Mouse (Mus musculus) erythroblast, embryonic 14.5 days (primary cell): ENCODE data around the gene Mrpl1. TPM values are rescaled to one million over a fixed set of nuclear protein-coding genes. Genes with fewer than 3 reads are reported as not detected.

Source experiments
- H3K27me3 ChIP-seq: 2 replicates; pipeline ENCODE4 v1.6.1; 2012; ENCODE audit warnings: inconsistent platforms; ENCODE audit not compliant: control insufficient read depth
- H3K36me3 ChIP-seq: 2 replicates; pipeline ENCODE4 v1.6.1; 2012; ENCODE audit warnings: mild to moderate bottlenecking, inconsistent platforms; ENCODE audit not compliant: control insufficient read depth
- H3K4me1 ChIP-seq: 2 replicates; pipeline ENCODE4 v1.6.1; 2012; ENCODE audit warnings: inconsistent platforms; ENCODE audit not compliant: control insufficient read depth
- H3K4me3 ChIP-seq: replicated peaks from 2 replicates; pipeline ENCODE3; 2012; ENCODE audit warnings: moderate library complexity, mild to moderate bottlenecking, inconsistent platforms
- H3K9me3 ChIP-seq: 2 replicates; pipeline ENCODE4 v1.6.1; 2012; ENCODE audit warnings: low read length, inconsistent platforms, mixed read lengths; ENCODE audit not compliant: control insufficient read depth
- GATA1 ChIP-seq: IDR thresholded peaks from 2 replicates; pipeline ENCODE4 v1.6.1; 2012; ENCODE audit warnings: low read length, inconsistent platforms, mixed read lengths
- TAL1 ChIP-seq: IDR thresholded peaks from 3 replicates; pipeline ENCODE4 v1.6.1; 2012; ENCODE audit warnings: low read length, inconsistent platforms, mixed read lengths
- polyA plus RNA-seq: library from polyadenylated mRNA; stranded (reverse); fragments of >175 nt; gene quantifications from 2 replicates; pipeline ENCODE4 v1.2.3, GENCODE M21; 2012

Mrpl1 gene
- 0.20 and 0.26 TPM in 2 replicates for polyA plus RNA-seq

DNA sequence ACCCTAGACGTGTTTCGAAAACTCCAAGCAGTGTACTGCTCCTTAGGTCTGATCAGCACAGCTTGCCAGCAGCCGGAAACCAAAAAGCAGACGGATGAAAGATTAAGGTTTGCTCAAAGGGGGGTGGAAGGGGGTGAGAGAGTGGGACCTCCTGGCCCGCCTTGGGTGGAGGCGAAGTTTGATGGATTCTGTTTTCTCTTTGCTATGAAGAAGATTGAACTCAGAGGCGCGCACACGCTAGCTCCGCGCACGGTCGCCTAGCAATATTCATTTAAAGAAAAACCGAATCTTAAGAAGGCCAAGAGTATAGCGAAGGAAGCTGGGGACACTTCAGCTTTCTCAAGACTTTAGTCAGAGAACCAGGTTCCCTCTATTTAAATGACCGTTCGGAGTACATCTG, at the start of gene Mrpl1:
TSS of gene Mrpl1 (plus strand) at position 35 of the 400 bp plus-strand sequence.
- Histone ChIP-seq H3K4me3 (peak within 1 kb of the TSS; percentile 70), H3K27me3 (no peaks in the 10 kb centered on the region), H3K4me1 (peaks cover 27% of the 10 kb centered on the region), H3K9me3 (no peaks in the 10 kb centered on the region), H3K36me3 (peaks cover 11% of the 10 kb centered on the region)
- TF ChIP-seq GATA1, result no peak
- no peak for TF ChIP-seq TAL1

DNA sequence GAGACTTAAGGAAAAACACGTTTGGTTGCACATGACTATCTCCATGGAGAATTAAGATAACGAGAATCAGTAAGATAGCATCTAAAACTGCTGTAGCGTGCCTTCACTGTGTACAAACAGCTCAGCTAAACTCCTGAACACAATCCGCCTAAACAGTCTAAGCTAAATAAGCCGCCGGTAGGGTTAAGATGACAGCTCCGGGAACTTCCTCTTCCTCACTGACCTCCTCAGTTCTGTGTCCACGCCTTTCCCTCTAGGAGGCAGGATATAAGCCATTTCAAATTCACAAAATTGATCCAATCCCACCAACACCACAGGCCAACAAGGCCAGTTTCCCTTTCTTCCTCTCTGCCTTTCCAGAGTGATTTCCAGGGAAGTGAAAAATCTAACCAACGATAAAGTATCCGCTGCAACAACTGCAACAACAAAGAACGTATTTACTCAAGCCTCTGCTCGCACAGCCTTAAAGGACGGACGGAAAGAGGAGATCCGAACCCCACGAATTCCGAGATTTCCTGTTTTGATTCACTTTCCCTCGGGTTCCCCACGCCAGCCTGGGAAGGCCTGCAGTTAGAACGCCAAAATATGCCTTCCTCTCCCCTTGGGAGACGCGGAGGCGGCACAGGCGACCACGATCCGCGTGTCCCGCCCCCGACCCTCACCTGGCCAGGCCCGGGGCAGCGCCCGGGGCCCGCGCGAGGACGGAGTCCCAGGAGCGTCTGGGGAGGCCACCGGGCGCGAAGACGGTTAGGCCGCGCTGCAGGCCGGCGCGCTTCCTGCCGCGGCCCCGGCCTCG, 48.6 kb upstream of the Mrpl1 start:
- H3K27me3 ChIP-seq, result no peaks in the 10 kb centered on the region
- H3K36me3 ChIP-seq, result no peaks in the 10 kb centered on the region
- H3K4me1 ChIP-seq, result peaks cover 33% of the 10 kb centered on the region
- no peaks in the 10 kb centered on the region for H3K9me3 ChIP-seq
- TF ChIP-seq GATA1 (no peak), TAL1 (no peak)
- H3K4me3 ChIP-seq, result peak overlapping the region; percentile 95

DNA sequence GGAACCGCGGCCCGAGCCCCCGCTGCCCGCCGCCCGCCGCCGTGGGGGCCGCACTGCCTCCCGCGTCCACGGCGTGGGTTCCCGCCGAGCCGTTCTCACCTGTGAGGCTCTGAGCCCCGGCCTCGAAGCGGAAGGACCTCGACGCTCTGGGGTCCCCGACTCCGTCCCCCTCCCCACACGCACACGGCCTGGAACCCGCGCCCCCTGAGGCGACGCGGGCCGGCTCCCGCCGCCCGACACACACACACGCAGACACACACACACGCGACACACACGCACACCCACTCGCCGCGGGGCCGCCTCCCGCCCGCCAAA, 48.1 kb upstream of the Mrpl1 start:
- H3K27me3 ChIP-seq, result no peaks in the 10 kb centered on the region
- no peaks in the 10 kb centered on the region for H3K36me3 ChIP-seq
- H3K4me1 ChIP-seq, result peaks cover 33% of the 10 kb centered on the region
- TF ChIP-seq GATA1 (no peak), TAL1 (no peak)
- H3K9me3 ChIP-seq, result no peaks in the 10 kb centered on the region
- H3K4me3 ChIP-seq, result peak overlapping the region; percentile 95

DNA sequence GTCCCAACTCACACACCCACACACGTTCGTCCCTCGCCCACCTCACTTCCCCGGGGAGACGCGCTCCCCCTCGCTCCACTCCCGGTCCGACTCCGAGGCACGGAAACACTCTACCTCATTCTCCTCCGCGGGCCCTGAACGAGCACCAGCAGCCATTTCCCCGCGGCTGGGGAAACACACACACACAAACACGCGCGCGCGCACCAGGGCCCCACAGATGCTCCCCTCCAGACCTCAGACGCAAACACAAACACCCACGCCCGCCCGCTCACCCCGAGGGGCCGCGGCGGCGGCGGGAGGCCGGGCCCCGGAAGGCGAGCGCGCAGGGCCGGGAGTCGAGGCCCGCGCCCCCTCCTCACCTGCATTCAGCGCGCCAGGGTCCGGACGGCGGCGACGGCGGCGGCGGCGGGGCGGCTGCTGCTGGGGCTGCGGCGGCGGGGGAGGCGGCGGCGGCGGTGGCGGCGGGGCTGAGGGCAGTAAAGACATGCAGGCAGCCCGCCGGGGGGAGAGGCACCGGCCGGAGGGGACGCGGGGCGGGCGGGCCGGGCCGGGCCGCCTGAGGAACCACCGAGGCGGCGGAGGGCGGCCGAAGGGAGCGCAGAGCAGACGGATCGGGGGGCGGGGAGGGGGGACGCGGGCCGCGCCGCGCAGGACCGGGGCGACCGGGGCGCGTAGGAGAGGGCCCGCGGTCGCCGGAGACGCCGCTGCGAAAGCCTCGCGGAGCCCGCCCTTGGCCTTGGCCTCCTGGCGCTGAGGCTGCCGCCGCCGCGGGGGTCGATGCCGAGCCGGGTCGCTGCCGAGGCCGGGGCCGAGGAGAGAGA, 47.5 kb upstream of the Mrpl1 start:
- H3K9me3 ChIP-seq, result peaks cover 3% of the 10 kb centered on the region
- H3K4me3 ChIP-seq, result peak overlapping the region; percentile 95
- TF ChIP-seq TAL1, result no peak
- TF ChIP-seq GATA1, result no peak
- H3K27me3 ChIP-seq, result no peaks in the 10 kb centered on the region
- H3K4me1 ChIP-seq, result peaks cover 33% of the 10 kb centered on the region
- H3K36me3 ChIP-seq, result no peaks in the 10 kb centered on the region

DNA sequence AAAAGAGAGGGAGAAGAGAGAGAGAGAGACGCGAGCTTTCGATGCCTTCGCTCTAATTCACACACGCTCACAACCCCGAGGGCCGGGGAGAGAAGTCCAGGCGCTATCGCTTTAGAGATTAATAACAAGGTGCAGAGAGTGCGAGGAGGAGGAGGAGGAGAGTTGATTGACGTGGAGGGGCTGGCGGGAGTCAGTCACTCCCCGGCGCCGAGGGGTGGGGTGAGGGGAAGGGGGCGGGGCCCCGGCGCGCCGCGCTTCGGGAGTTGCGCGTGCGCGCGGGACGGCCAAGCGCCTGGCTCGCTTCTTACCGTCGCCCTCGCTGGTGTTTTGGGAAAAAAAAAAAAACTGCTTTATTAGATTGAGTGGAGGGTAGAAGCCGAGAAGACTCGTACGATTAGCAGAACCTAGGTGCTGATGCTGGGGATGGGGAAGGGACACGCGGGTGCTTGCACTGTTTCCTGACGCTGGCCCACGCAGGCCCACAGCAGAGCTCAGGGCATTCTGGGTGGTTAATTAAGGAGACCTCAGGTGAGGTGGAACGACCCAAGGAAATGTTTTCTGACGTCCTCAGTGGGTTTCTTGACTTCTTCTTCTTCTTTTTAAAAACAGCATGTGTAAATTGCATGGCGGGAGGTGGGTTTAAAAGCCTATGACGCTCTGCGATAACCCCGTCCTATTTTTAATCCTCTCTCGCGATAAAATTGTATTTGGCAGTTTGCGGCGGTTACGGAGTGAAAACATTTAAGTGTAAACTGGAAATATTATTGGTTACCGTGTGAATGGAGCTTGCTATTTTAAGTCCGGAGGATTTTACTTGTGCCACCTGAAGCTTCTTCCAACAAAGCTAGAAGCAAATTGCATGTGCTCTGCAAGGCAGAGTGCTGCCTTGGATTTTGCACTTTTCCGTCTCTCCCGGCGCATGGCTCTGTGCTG, 46.6 kb upstream of the Mrpl1 start:
- Histone ChIP-seq H3K9me3 (peaks cover 4% of the 10 kb centered on the region), H3K4me3 (peak overlapping the region; percentile 95), H3K4me1 (peaks cover 33% of the 10 kb centered on the region), H3K27me3 (no peaks in the 10 kb centered on the region), H3K36me3 (no peaks in the 10 kb centered on the region)
- TF ChIP-seq GATA1 (no peak), TAL1 (no peak)

DNA sequence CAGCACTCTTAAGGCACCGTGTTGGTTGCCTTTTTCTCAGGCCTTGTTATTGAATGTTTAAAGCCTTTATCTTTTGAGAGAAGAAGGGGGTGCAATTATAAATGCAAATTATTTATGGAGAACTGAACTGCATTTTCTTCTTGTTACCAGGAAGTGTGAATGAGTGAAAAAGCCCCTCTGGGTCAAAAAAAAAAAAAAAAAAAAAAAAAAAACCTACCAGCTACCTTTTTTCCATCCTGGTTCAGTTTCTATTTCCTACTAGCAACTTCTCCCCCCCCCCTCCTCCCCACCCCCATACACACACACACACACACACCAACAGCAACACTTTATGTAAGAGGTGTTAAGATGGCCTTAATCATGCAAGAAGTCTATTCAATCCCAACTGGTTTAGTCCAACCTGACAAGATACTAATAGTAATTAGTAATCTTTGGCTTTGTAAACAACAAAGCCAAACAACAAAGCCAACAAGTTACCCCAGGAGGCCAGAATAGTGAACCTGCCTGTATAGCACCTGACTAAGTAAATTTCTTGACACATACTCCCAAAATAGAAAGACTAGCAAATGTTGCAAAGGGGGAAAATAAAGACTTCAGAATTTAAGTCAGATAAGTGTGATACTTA, 45.8 kb upstream of the Mrpl1 start:
- Histone ChIP-seq H3K27me3 (no peaks in the 10 kb centered on the region), H3K4me1 (peaks cover 33% of the 10 kb centered on the region), H3K36me3 (no peaks in the 10 kb centered on the region), H3K4me3 (peak overlapping the region; percentile 95), H3K9me3 (peaks cover 4% of the 10 kb centered on the region)
- TF ChIP-seq GATA1, result no peak
- no peak for TF ChIP-seq TAL1

DNA sequence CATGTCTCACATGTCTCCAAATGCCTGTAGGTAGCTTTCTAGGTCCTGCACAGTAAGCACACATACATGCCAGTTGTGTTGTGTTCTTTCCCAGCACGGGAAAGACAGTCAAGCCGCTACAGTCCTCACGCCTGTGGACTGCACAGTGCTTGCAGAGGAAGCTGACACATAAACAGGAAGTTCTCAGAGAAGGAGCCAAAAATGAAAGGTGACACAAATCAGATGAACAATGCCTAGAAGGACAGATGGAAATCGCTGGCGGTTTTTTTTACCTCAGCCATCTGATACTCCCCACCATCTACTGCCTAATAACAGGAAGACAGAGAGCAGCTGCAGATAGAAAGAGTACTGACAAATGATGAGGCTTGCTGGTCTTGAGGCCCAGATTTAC, 45.3 kb upstream of the Mrpl1 start, which contains the start of gene Cnot6l:
TSS of gene Cnot6l (minus strand) at position 151 of the 391 bp plus-strand sequence.
- H3K36me3 ChIP-seq, result no peaks in the 10 kb centered on the region
- peaks cover 4% of the 10 kb centered on the region for H3K9me3 ChIP-seq
- peaks cover 33% of the 10 kb centered on the region for H3K4me1 ChIP-seq
- peak within 1 kb of the TSS; percentile 95 for H3K4me3 ChIP-seq
- TF ChIP-seq GATA1 (no peak), TAL1 (no peak)
- H3K27me3 ChIP-seq, result no peaks in the 10 kb centered on the region

DNA sequence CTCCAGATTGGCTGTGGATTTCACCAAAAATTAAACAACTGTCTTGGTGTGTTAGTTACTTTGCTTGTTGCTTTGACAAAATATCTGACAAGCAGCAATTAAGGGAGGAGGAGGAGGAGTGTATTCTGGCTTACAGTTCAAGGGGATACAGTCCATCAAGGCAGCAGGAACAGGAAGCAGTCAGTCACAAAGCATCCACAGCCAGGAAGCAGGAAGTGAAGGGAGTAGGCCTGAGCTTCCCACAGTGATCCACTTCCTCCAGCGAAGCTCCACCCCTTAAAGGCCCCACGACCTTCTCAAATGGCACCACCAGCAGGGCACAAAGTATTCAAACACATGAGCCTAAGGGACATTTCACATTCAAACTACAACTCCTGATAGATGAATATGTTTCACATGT, 42.5 kb upstream of the Mrpl1 start:
- H3K4me1 ChIP-seq, result peaks cover 13% of the 10 kb centered on the region
- H3K4me3 ChIP-seq, result no peak overlapping the region
- TF ChIP-seq TAL1, result no peak
- TF ChIP-seq GATA1, result no peak
- H3K27me3 ChIP-seq, result no peaks in the 10 kb centered on the region
- no peaks in the 10 kb centered on the region for H3K36me3 ChIP-seq
- H3K9me3 ChIP-seq, result peaks cover 4% of the 10 kb centered on the region
